Mouse (Mus musculus): ENCODE results near the gene Farsa. TPM values are rescaled to one million over a fixed set of nuclear protein-coding genes. Genes with fewer than 3 reads are reported as not detected.

The Farsa gene
- polyA plus RNA-seq, 3 experiments from 2014 or later: 48.1 to 76.0 (median 58.3) TPM

- no peak for ATAC-seq
Measured at GRCm38 (mm10) chr8:84834866-84835855, 21.6 kb upstream of the Farsa start.

GRCm38 (mm10) chr8:84837149-84837911 is 19.5 kb upstream of the Farsa start:
- ATAC-seq: no peak

GRCm38 (mm10) chr8:84837912-84838470 is 18.8 kb upstream of the Farsa start:
- no peak for ATAC-seq

- no peak for ATAC-seq
Measured at GRCm38 (mm10) chr8:84838513-84838912, 18.3 kb upstream of the Farsa start.

GRCm38 (mm10) chr8:84839411-84839810 is 17.4 kb upstream of the Farsa start:
- ATAC-seq: no peak

- no peak for ATAC-seq
Measured at GRCm38 (mm10) chr8:84839875-84840247, 16.9 kb upstream of the Farsa start.

GRCm38 (mm10) chr8:84840248-84840999 is 16.4 kb upstream of the Farsa start, which contains the start of gene Rad23a:
Gene Rad23a (minus strand): TSS chr8:84840665.
- ATAC-seq: peak; percentile 97

- ATAC-seq: no peak
Measured at GRCm38 (mm10) chr8:84841514-84841913, 15.3 kb upstream of the Farsa start.

- no peak for ATAC-seq
Measured at GRCm38 (mm10) chr8:84844397-84845070, 12.3 kb upstream of the Farsa start.

GRCm38 (mm10) chr8:84845355-84846093 is 11.3 kb upstream of the Farsa start:
- ATAC-seq: no peak

- ATAC-seq: peak; percentile 3
Measured at GRCm38 (mm10) chr8:84846094-84846721, 10.6 kb upstream of the Farsa start.

- peak; percentile 98 for ATAC-seq
Measured at GRCm38 (mm10) chr8:84846722-84847572, 9.8 kb upstream of the Farsa start, which contains the start of gene Calr. Gene Calr (minus strand): TSS chr8:84846934.

GRCm38 (mm10) chr8:84847684-84848435 is 8.9 kb upstream of the Farsa start:
- no peak for ATAC-seq

GRCm38 (mm10) chr8:84856434-84856833 is 355 bp upstream of the Farsa start:
- ATAC-seq: no peak

- peak; percentile 79 for ATAC-seq
Measured at GRCm38 (mm10) chr8:84871376-84872308, 14.9 kb downstream of the Farsa start, which contains the start of gene Syce2. Gene Syce2 (plus strand): TSS chr8:84872111.

GRCm38 (mm10) chr8:84872309-84872965 is 15.6 kb downstream of the Farsa start:
- no peak for ATAC-seq

- ATAC-seq: no peak
Measured at GRCm38 (mm10) chr8:84873016-84873415, 16.2 kb downstream of the Farsa start.
